Mouse (Mus musculus) adrenal gland, postnatal 4 days (tissue): ENCODE measurements around the gene Gm49450. TPM values are rescaled to one million over a fixed set of nuclear protein-coding genes. Genes with fewer than 3 reads are reported as not detected.

Experiments used
- DNase-seq, 2 experiments: peaks; one replicate each; pipeline ENCODE4 v3.0.0; 2021 to 2022; ENCODE audit warnings: low spot score in 2 of 2, mixed read lengths in 2 of 2
- total RNA-seq, 2 experiments: library from RNA; stranded (reverse); gene quantifications; 2 replicates each; pipeline ENCODE4 v1.2.3; 2021

Gm49450 gene
- total RNA-seq, 2 experiments from 2014 or later, result not detected

GRCm38 (mm10) chr15:98894746-98895634, 58.4 kb downstream of the Gm49450 start:
- DNase-seq, result no peak

- DNase-seq, result no peak
These were observed 59.2 kb downstream of the Gm49450 start, which contains the start of gene Rhebl1 for GRCm38 (mm10) chr15:98893940-98894745. Rhebl1 (minus strand) TSS chr15:98894540.

DNA sequence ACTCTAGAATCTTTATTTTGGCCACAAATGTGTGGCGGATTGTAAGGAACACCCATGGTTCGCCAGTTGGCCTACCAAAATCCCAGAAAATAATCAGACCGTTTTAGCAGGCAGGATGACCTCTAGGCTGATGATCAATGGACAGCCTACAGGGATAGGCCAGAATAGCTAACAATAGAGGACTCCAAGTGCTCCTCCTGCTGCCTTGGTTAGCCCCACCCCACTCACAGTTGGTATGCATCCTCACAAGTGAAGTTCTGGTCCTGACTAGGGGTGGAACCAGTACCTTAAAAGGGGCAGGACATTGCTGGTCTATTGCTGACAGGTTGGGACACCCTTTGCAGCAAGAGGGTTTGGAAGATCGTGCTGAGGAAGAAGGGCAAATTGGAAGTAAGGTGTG, 60.3 kb downstream of the Gm49450 start:
- no peak for DNase-seq

GRCm38 (mm10) chr15:98891907-98892606, 61.3 kb downstream of the Gm49450 start:
- no peak for DNase-seq

DNA sequence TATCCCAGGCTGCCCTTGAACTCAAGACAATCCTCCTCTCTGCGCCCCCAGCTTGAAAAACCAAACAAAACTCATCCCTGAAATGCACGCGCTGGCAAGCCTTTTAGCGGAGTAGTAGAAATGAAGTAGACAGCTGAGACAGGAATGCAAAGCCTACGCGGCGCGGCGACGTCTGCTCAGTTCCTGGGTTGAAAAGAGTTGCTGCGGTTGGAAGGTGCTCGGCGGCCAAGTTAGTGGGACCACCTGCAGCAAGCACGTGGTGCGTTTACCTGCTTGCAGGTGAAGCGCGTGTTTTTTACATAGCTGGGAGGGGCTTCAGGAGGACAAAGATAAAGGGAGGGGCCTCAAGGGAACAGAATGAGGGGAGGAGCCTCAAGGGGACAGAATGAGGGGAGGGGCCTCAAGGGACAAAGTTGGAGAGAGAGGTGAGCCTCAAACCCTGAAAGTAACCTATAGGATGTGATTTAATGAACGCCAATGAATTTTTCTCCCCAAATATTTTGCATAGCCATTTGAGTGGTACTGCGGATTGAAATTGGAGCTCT, 62.1 kb downstream of the Gm49450 start:
- DNase-seq, result no peak

DNA sequence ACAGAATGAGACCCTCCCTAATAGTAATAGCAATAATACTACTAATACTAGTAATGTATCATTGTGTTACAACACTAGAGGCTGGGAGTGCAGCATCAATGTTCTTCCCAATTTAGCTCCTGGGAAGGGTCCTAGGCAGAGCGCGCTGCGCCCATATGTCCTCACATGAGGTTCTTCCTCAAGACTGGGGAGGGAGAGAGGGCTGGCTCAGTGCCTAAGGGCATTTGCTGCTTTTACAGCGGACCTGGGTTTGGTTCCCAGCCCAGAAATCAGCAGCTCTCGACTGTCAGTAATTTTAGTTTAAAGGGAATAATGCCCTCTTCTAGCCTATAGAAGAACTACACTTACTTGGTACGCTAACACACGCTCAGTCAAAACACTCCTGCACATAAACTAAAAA, 65.8 kb downstream of the Gm49450 start:
- no peak for DNase-seq

DNA sequence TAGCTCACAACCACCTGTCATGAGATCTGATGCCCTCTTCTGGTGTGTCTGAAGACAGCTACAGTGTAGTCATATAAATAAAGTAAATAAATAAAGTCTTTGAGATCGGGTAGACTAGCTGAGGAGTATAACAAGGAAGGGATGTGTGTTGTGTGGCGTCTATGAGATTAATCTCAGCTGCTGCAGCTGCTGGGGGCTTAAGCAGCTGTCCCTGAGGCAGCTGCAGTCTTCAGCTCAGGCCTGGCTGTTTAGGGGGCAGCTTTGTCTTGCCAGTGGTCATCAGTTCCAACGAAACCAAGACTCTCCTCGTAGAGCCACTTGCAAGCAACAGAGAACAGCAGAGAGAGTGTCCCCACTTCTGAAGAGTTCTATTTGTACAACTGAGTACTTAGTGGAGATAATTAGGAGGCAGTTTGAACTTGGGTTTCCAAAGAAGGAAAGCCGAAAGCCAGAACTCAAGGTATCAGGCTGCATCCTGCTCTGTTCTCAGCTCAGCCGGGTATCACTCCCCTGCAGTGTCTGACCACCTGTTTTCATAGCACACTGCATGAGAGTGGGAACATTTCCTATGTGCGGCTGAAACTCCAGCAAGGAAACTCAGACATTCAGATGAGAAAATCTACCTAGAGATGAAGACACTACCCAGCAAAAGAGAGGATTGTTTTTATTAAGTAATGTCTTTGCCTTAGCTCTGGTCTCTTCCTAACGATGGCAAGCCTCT, 66.5 kb downstream of the Gm49450 start:
- no peak for DNase-seq

GRCm38 (mm10) chr15:98884106-98884505, 69.2 kb downstream of the Gm49450 start:
- DNase-seq, result no peak

DNA sequence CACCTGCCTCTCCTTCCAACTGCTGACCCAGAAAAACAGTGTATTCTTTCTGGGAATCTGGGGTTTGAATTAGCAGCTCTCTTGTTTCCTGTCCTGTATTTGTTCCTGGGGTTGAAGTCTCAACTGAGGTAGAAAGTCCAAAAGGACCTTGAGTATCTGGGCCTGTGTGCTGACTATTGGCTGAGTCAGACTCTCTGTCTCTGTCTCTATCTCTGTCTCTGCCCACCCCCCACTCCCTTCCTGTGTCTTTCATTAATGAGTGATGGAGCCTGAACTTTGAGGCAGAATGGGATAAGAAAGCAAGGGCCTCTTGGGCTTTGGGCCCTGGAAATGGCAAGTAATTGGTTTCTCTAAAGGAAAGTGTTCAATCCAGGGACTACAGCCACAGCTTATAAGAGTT, 69.7 kb downstream of the Gm49450 start:
- no peak for DNase-seq

Other genes starting within 250 kb of the Gm49450 start
- under 1 TPM; 0.48 to 0.87 TPM for gene Ccdc65, start 245.3 kb downstream of the Gm49450 start, total RNA-seq
- 10 to 100 TPM; 15.9 to 19.1 TPM for gene Fkbp11, start 225.4 kb downstream of the Gm49450 start, total RNA-seq
- 100 to 1,000 TPM; 124 to 135 TPM for gene Arf3, start 190.3 kb downstream of the Gm49450 start, total RNA-seq
- gene Wnt10b, start 175.4 kb downstream of the Gm49450 start, total RNA-seq, result 1 to 10 TPM in 1 of 2 experiments, under 1 TPM in 1; 0.68 to 1.2 TPM
- gene Wnt1, start 163.7 kb downstream of the Gm49450 start, total RNA-seq, result not detected
- gene Ddn, start 144.1 kb downstream of the Gm49450 start, total RNA-seq, result 1 to 10 TPM in 1 of 2 experiments, under 1 TPM in 1; 0.76 to 4.2 TPM
- 10 to 100 TPM; 66.4 to 68.2 TPM for gene Prkag1, start 122.0 kb downstream of the Gm49450 start, total RNA-seq
- gene Kmt2d, start 82.3 kb downstream of the Gm49450 start, total RNA-seq, result 10 to 100 TPM; 68.9 to 71.5 TPM
- 1 to 10 TPM; 3.9 to 6.2 TPM for gene Rhebl1, start 59.0 kb downstream of the Gm49450 start, total RNA-seq
- 1 to 10 TPM; 2.1 to 2.9 TPM for gene Dhh, start 55.0 kb downstream of the Gm49450 start, total RNA-seq
- gene Lmbr1l, start 35.3 kb downstream of the Gm49450 start, total RNA-seq, result 10 to 100 TPM; 41.5 to 45.9 TPM
- 100 to 1,000 TPM; 512 to 526 TPM for gene Tuba1b, start 19.0 kb downstream of the Gm49450 start, total RNA-seq
- 100 to 1,000 TPM; 323 to 446 TPM for gene Tuba1a, start 152 bp upstream of the Gm49450 start, total RNA-seq
- 100 to 1,000 TPM; 200 to 217 TPM for gene Tuba1c, start 76.3 kb upstream of the Gm49450 start, total RNA-seq
- 10 to 100 TPM; 26.7 to 68.4 TPM for gene Prph, start 101.6 kb upstream of the Gm49450 start, total RNA-seq
- gene Troap, start 121.0 kb upstream of the Gm49450 start, total RNA-seq, result 10 to 100 TPM; 14.5 to 17.1 TPM
- gene C1ql4, start 134.3 kb upstream of the Gm49450 start, total RNA-seq, result under 1 TPM in 1 of 2 experiments, not detected in 1; 0.20 TPM
- 1 to 10 TPM; 3.7 to 6.4 TPM for gene Dnajc22, start 139.6 kb upstream of the Gm49450 start, total RNA-seq
- gene Spats2, start 172.4 kb upstream of the Gm49450 start, total RNA-seq, result 10 to 100 TPM; 30.7 to 34.1 TPM